Mouse (Mus musculus): Measurements from ENCODE around the gene Rhog.
A peak's percentile ranks its signal among the peaks of the same experiment; 100 is the strongest.
"Not testable (repeated sequence)": the region's sequence is repeated elsewhere in the genome, so short reads cannot be mapped to it uniquely, and the experiment has no call there.

Gene Rhog

DNA sequence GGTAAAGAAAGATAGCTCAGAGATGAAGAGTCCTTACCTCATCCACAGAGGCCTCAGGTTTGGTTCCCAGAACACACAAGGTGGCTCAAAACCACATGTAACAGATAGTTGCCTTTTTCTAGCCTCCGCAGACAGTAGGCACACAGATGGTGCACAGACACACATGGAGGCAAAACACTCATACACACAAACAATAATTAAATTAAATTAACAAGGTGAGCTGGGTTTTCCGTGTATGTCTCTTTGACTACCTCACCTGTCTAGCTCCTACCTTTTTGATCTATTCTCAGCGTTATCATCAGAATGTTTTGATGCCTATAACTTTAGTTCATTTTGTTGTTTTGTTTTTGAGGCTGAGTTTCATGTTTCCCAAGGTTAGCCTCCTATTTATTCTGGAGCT lies at the start of gene Rhog:
Gene Rhog, minus strand, starts transcription at position 101 of the 400 bp plus-strand sequence.
- DNase-seq (ENCODE audit: low read depth, low spot score) = no peak

DNA sequence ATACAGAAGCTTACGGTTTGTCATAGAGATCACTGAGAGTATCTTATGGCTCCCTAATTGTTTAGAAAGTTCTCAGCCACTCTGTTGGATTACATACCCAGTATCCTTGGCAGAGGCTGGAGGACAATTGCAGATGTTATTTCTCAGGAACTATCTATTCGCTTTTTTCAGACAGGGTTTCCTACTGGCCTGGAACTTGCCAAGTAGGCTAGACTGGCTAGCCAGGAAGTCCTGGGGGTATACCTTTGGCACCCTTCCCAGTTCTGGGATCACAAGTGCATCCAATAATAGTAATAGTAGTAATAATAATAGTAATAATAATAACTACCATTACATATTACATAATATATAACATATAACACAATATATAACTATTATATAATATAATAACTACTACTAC lies 49.7 kb upstream of the Rhog start:
- DNase-seq (ENCODE audit: low read depth, low spot score) = no peak

DNA sequence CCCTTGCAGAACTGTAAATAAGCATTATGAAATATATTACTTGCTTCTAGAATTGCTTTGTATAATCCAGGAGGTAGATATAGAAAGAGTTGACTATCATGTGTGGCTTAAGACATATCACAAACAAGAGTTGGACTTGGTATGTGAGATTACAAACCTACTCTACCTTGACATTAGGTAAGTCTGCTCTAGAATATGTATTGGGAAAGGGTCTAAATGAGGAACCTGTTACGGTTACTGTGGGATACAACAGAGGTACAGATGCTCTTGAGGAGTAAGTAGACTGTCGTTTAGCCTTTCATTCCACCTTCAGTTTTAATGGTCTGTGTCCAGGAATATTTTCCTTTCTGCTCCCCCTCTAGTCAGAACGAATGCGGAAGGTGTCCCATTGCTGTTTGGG lies 46.6 kb upstream of the Rhog start:
- DNase-seq (ENCODE audit: low read depth, low spot score) = no peak

DNA sequence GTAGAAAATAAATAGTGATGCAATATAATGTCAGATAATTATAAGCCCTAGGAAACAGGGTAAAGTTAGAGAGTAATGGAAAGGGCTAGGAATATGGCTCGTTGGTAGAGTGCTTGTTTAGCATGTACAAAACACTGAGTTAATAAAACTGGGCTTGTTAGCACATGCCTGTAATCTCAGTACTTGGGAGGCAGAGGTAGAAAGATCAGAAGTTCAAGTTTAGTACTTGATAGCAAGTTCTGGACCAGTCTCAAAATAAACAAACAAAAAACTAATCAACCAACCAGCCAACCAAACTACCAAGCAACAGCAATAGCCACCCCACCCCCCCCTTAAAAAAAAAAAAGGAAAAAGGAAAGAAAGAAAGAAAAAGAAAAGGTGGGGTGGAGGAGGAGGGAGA lies 44.9 kb upstream of the Rhog start:
- no peak for DNase-seq (ENCODE audit: low read depth, low spot score)

DNA sequence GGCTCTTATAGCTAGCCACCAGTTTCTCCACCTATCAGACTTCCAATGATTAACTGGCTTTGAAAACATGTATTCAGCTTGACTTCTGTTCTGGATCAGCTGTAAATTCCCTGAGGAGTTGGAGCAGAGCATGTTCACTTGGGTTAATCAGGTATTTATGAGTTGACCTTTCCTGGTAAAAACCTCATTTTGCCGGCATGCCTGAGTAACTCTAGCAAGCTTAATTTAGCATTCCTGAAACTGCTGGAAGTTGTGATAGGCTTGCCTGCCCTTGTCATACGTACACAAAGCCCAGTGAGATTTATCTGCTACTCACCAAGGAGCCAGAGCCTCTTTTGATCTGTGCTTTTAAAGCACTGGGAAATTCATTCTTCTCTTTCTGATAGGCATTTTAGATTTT lies 37.4 kb upstream of the Rhog start:
- DNase-seq (ENCODE audit: low read depth, low spot score) = no peak

- DNase-seq (ENCODE audit: low read depth, low spot score) = no peak
Observed at GRCm38 (mm10) chr7:102292228-102292627, 36.4 kb upstream of the Rhog start.

DNA sequence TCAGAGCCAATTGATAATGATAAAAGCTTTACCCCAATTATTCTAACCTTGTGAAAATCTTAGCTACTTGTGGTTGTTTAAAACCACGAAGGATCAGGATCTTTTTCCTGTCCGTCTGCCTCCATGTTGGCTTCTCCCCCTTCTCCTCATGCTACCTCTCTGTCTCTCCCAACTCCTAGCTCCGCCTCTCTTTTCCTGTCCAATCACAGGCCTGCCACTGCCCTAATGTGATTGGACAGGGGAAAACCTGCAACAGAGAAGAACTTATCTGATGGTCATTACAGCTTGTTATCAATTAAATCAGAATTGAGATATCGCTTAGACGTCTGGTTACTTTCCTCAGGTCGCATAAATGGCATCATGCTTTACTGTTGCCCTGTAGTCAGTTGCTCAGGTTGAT lies 33.6 kb upstream of the Rhog start:
- DNase-seq (ENCODE audit: low read depth, low spot score) = no peak

GRCm38 (mm10) chr7:102282261-102282660 lies 26.4 kb upstream of the Rhog start:
- no peak for DNase-seq (ENCODE audit: low read depth, low spot score)

DNA sequence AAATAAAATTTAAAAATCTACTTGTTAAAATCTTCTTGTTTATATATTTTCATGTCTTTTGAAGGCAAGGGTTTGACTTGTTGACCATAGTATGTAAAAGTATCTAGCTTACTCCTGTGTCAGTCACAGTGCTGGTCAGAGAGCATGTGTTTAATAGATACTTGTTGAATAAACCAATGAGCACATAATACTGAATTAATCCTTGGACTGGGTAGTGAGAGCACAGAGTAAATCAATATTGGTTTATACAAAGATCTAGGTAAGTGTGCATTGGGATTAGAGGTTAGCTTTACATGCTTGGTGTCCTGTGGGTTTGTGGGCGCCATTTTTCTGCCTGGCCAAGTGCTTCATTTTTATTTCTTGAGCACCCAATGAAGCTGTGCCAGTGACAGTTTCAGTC lies 25.5 kb upstream of the Rhog start:
- no peak for DNase-seq (ENCODE audit: low read depth, low spot score)

GRCm38 (mm10) chr7:102272422-102272948 lies 16.6 kb upstream of the Rhog start:
- no peak for DNase-seq (ENCODE audit: low read depth, low spot score)

DNA sequence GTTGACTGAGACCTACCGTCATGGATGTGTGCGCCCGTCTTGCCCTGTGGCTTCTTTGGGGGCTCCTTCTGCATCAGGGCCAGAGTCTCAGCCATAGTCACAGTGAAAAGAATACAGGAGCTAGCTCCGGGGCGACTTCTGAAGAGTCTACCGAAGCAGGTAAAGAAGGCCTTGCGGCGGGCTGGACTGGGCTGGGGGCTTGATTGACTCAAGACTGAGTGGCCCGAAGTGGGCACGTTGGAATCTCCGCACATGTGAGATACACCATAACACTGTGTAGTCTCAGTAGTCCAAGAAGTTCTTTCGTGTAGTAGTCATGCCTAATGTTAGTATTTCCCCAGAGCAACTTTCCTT lies 12.5 kb upstream of the Rhog start:
- no peak for DNase-seq (ENCODE audit: low read depth, low spot score)

GRCm38 (mm10) chr7:102267601-102268394 lies 11.9 kb upstream of the Rhog start, which contains the start of gene Stim1:
Gene Stim1, plus strand, starts transcription at chr7:102267806.
- DNase-seq (ENCODE audit: low read depth, low spot score) = peak; percentile 84

DNA sequence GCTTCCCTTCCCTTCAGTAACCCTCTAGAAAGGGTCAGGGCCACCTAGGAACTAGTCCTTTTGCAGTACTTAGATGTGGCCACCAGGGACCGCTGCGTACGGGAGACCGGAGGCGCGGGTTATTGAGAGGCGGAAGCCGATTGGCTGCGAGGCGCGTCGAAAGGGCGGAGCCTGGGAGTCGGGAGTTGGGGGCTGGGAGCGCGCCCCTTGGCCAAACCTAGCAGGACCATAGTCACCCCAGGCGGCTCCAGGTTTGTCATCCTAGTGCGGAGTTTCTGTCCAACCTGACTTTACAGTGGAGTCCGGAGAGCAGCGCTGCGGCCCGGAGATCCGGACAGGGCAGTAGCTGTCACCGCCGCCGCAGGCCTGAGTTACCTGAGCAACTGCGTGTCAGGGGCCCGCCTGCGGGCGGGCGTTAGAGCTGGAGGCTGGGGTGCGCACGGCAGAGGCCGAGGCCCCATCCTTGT lies 11.3 kb upstream of the Rhog start:
- DNase-seq (ENCODE audit: low read depth, low spot score) = peak; percentile 95

DNA sequence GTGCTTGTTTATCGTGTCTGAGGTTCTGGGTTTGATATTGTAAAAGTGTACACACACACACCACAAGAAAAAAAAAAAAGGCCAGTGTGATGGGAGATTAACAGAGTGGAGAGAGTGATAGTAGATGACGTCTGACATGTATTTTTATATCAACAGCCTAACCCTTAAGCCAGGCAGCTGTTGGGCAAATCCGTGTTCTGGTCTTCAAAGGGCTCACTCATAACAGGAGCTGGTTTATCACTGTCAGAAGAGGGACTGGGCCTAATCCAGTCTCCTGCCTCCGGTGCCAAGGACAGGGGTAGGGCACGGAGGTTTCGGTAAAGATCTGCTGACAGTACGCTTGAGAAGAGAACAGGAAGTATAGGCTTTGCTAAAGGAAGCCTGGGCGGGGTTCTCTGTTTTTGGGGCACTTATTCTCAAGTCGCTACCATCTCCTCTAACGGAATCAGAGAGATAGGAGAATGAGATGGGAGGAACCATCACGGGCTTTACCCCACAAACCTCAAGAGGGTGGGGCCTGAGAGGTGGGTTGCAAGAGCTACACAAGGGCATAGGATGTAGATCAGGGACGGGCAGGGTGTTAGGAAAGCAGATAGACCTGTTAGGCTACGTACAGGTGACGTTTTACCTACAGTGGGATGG lies 10.7 kb upstream of the Rhog start:
- peak; percentile 95 for DNase-seq (ENCODE audit: low read depth, low spot score)

- DNase-seq (ENCODE audit: low read depth, low spot score) = not testable (repeated sequence)
Observed at GRCm38 (mm10) chr7:102266021-102266400, 10.2 kb upstream of the Rhog start.

GRCm38 (mm10) chr7:102263020-102263419 lies 7.2 kb upstream of the Rhog start:
- DNase-seq (ENCODE audit: low read depth, low spot score) = no peak

GRCm38 (mm10) chr7:102260518-102260917 lies 4.7 kb upstream of the Rhog start:
- no peak for DNase-seq (ENCODE audit: low read depth, low spot score)

DNA sequence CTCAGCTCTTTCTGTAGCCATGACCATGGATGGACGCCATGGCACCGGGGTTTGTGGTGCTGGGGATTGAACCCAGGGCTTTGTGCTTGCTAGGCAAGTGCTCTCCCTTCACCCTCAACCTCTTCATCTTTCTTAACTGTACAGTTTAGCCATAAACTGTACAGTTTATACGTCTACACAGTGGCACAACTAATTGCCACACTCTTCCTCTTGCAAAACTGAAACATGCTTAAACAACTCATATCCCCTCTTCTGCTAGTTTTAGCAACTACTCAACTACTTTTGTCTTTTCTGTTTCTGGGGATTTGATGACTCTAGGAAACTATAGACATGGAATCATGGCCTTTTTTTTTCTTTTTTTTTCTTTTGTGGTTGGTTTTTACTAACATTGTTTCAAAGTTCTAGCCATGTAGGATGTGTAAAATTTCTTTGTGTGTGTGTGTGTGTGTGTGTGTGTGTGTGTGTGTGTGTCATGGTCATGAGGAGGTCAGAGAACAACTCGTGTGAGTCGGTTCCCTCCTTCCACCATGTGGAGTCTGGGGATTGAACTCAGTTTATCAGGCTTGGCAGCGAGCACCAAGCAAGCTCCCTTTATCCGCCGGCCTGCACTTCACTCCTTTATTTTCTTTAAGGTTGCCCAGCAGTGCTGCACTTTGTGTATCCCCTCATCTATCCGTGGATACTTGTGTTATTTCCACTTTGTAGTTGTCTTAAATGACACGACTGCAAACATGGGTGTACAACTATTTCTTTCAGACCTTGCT lies 4.0 kb upstream of the Rhog start:
- DNase-seq (ENCODE audit: low read depth, low spot score) = no peak

GRCm38 (mm10) chr7:102258753-102259152 lies 2.9 kb upstream of the Rhog start:
- no peak for DNase-seq (ENCODE audit: low read depth, low spot score)

DNA sequence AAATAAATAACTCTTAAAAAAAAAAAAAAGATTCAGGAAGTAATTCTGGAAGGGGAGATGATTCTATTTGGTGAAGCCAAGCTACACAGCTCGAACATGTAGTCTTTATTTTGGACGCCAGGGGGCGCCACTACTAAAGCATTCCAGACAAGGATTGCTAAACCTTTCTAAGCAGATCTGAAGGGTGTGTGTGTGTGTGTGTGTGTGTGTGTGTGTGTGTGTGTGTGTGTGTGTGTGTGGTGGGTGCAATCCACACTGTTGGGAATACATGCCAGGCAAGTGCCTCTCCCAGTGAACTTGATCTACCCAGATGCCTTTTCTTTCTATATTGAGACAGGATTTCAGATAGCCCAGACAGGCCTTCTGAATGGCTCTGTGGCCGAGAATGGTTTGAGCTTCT lies 2.3 kb upstream of the Rhog start:
- peak; percentile 83 for DNase-seq (ENCODE audit: low read depth, low spot score)

GRCm38 (mm10) chr7:102256636-102257035 lies 782 bp upstream of the Rhog start:
- no peak for DNase-seq (ENCODE audit: low read depth, low spot score)

- no peak for DNase-seq (ENCODE audit: low read depth, low spot score)
Observed at GRCm38 (mm10) chr7:102253631-102254030, 2.2 kb downstream of the Rhog start.

Data from CD4-positive helper T cell, adult 2 months (primary cell).